Mouse (Mus musculus) macrophage (primary cell): ENCODE data around the gene Hoxb1. TPM values are rescaled to one million over a fixed set of nuclear protein-coding genes. Genes with fewer than 3 reads are reported as not detected.

ENCODE experiments used
- H3K27ac ChIP-seq: fragments of 350-480 bp; formaldehyde crosslinking; 2 replicates; pipeline ENCODE4 v1.9.0; 2021
- H3K36me3 ChIP-seq: fragments of 350-480 bp; formaldehyde crosslinking; 2 replicates; pipeline ENCODE4 v1.9.0; 2021; ENCODE audit errors: inconsistent target
- H3K4me3 ChIP-seq: fragments of 350-480 bp; formaldehyde crosslinking; 2 replicates; pipeline ENCODE4 v1.9.0; 2021; ENCODE audit errors: inconsistent target
- H3K79me2 ChIP-seq: fragments of 350-480 bp; formaldehyde crosslinking; 2 replicates; pipeline ENCODE4 v1.9.0; 2021; ENCODE audit errors: inconsistent target
- WGBS: methylation state at CpG from one replicate; pipeline ENCODE4 v1.1.7; 2026; ENCODE audit warnings: inconsistent platforms; ENCODE audit not compliant: missing documents; 5-methylcytosine and 5-hydroxymethylcytosine counted together
- polyA plus RNA-seq: library from polyadenylated mRNA; stranded (reverse); fragments of 250-400 nt; gene quantifications from 3 replicates; pipeline ENCODE4 v1.2.4, GENCODE M21; 2018; ENCODE audit warnings: inconsistent platforms

Gene Hoxb1
- polyA plus RNA-seq, 1 experiment from 2014 or later, result not detected

GRCm38 (mm10) chr11:96342576-96342930, 23.0 kb upstream of the Hoxb1 start:
- WGBS, result 73% methylated on average over 4 of the region's 4 CpGs
- H3K27ac ChIP-seq, result no peak overlapping the region

GRCm38 (mm10) chr11:96343206-96343745, 22.3 kb upstream of the Hoxb1 start:
- Histone ChIP-seq H3K36me3 (no peaks in the 10 kb centered on the region), H3K79me2 (no peaks in the 10 kb centered on the region), H3K27ac (no peak overlapping the region), H3K4me3 (no peak overlapping the region)
- WGBS, result 95% methylated on average over 2 of the region's 2 CpGs

More at GRCm38 (mm10) chr11:96342576-96342930, 23.0 kb upstream of the Hoxb1 start:
- Histone ChIP-seq H3K36me3 (no peaks in the 10 kb centered on the region), H3K4me3 (no peak overlapping the region), H3K79me2 (no peaks in the 10 kb centered on the region)

GRCm38 (mm10) chr11:96344061-96344877, 21.3 kb upstream of the Hoxb1 start:
- Histone ChIP-seq H3K79me2 (no peaks in the 10 kb centered on the region), H3K36me3 (no peaks in the 10 kb centered on the region), H3K4me3 (no peak overlapping the region), H3K27ac (no peak overlapping the region)
- WGBS, result 95% methylated on average over 40 of the region's 40 CpGs

GRCm38 (mm10) chr11:96344878-96345159, 20.7 kb upstream of the Hoxb1 start:
- Histone ChIP-seq H3K36me3 (no peaks in the 10 kb centered on the region), H3K79me2 (no peaks in the 10 kb centered on the region), H3K4me3 (no peak overlapping the region), H3K27ac (no peak overlapping the region)
- 91% methylated on average over 6 of the region's 6 CpGs for WGBS

- Histone ChIP-seq H3K36me3 (no peaks in the 10 kb centered on the region), H3K79me2 (no peaks in the 10 kb centered on the region), H3K4me3 (no peak overlapping the region), H3K27ac (no peak overlapping the region)
- 69% methylated on average over 42 of the region's 56 CpGs for WGBS
Measured at GRCm38 (mm10) chr11:96345220-96345892, 20.2 kb upstream of the Hoxb1 start.

GRCm38 (mm10) chr11:96345893-96346806, 19.4 kb upstream of the Hoxb1 start:
- H3K36me3 ChIP-seq, result no peaks in the 10 kb centered on the region
- H3K79me2 ChIP-seq, result no peaks in the 10 kb centered on the region
- 80% methylated on average over 34 of the region's 45 CpGs for WGBS
- no peak overlapping the region for H3K4me3 ChIP-seq
- no peak overlapping the region for H3K27ac ChIP-seq

GRCm38 (mm10) chr11:96346916-96347520, 18.5 kb upstream of the Hoxb1 start:
- no peaks in the 10 kb centered on the region for H3K36me3 ChIP-seq
- WGBS, result 100% methylated on average over 5 of the region's 5 CpGs
- H3K27ac ChIP-seq, result no peak overlapping the region
- H3K79me2 ChIP-seq, result no peaks in the 10 kb centered on the region
- no peak overlapping the region for H3K4me3 ChIP-seq

GRCm38 (mm10) chr11:96347717-96348116, 17.8 kb upstream of the Hoxb1 start:
- no peak overlapping the region for H3K27ac ChIP-seq
- 60% methylated on average over 4 of the region's 4 CpGs for WGBS
- no peaks in the 10 kb centered on the region for H3K79me2 ChIP-seq
- no peak overlapping the region for H3K4me3 ChIP-seq
- H3K36me3 ChIP-seq, result no peaks in the 10 kb centered on the region

- no peak overlapping the region for H3K27ac ChIP-seq
- no peaks in the 10 kb centered on the region for H3K79me2 ChIP-seq
- whole genome bisulfite sequencing, result 61% methylated on average over 17 of the region's 21 CpGs
- H3K4me3 ChIP-seq, result no peak overlapping the region
- no peaks in the 10 kb centered on the region for H3K36me3 ChIP-seq
Measured at GRCm38 (mm10) chr11:96348141-96348928, 17.2 kb upstream of the Hoxb1 start.

- H3K4me3 ChIP-seq, result no peak overlapping the region
- H3K36me3 ChIP-seq, result no peaks in the 10 kb centered on the region
- WGBS, result 92% methylated on average over 3 of the region's 3 CpGs
- H3K27ac ChIP-seq, result no peak overlapping the region
- no peaks in the 10 kb centered on the region for H3K79me2 ChIP-seq
Measured at GRCm38 (mm10) chr11:96348988-96349387, 16.6 kb upstream of the Hoxb1 start.

- Histone ChIP-seq H3K36me3 (no peaks in the 10 kb centered on the region), H3K79me2 (no peaks in the 10 kb centered on the region), H3K27ac (no peak overlapping the region), H3K4me3 (no peak overlapping the region)
- WGBS, result 82% methylated on average over 14 of the region's 14 CpGs
Measured at GRCm38 (mm10) chr11:96349491-96350340, 15.8 kb upstream of the Hoxb1 start.

- 92% methylated on average over 2 of the region's 2 CpGs for WGBS
- Histone ChIP-seq H3K36me3 (no peaks in the 10 kb centered on the region), H3K27ac (no peak within 1 kb of the TSS), H3K79me2 (no peaks in the 10 kb centered on the region), H3K4me3 (no peak within 1 kb of the TSS)
Measured at GRCm38 (mm10) chr11:96350341-96350624, 15.3 kb upstream of the Hoxb1 start, which contains the start of gene Hoxb2. Gene Hoxb2, plus strand, starts transcription at chr11:96350525.

GRCm38 (mm10) chr11:96350791-96351190, 14.8 kb upstream of the Hoxb1 start:
- H3K79me2 ChIP-seq, result no peaks in the 10 kb centered on the region
- H3K27ac ChIP-seq, result no peak overlapping the region
- no peaks in the 10 kb centered on the region for H3K36me3 ChIP-seq
- 92% methylated on average over 2 of the region's 2 CpGs for WGBS
- no peak overlapping the region for H3K4me3 ChIP-seq
